Mouse (Mus musculus) myocyte (in vitro differentiated cells): ENCODE measurements around the gene Trip11. TPM values are rescaled to one million over a fixed set of nuclear protein-coding genes. Genes with fewer than 3 reads are reported as not detected.

ENCODE experiments used
- H3K27me3 ChIP-seq: one replicate; pipeline ENCODE4 v1.6.1; 2011; ENCODE audit not compliant: control insufficient read depth, insufficient read depth, insufficient read length
- H3K36me3 ChIP-seq: one replicate; pipeline ENCODE4 v1.6.1; 2011; ENCODE audit not compliant: control insufficient read depth, insufficient read depth
- H3K4me2 ChIP-seq: one replicate; pipeline ENCODE4 v1.6.1; 2011; ENCODE audit warnings: low read depth, control low read depth
- H3K4me3 ChIP-seq: one replicate; pipeline ENCODE4 v1.5.1; 2011; ENCODE audit warnings: mild to moderate bottlenecking, control low read depth, moderate library complexity
- H3K79me2 ChIP-seq: one replicate; pipeline ENCODE4 v1.6.1; 2011; ENCODE audit not compliant: control insufficient read depth, insufficient read depth
- H3ac ChIP-seq: one replicate; pipeline ENCODE4 v1.6.1; 2011; ENCODE audit not compliant: control insufficient read depth, insufficient read length
- CEBPB ChIP-seq: IDR thresholded peaks from 2 replicates; pipeline ENCODE4 v1.6.1; 2011; ENCODE audit warnings: mild to moderate bottlenecking, moderate library complexity; ENCODE audit not compliant: poor library complexity, insufficient read depth, severe bottlenecking
- E2F4 ChIP-seq: IDR thresholded peaks from one replicate; pipeline ENCODE4 v1.6.1; 2011; ENCODE audit warnings: mild to moderate bottlenecking, control low read depth, moderate library complexity; ENCODE audit not compliant: insufficient read depth
- MAX ChIP-seq: IDR thresholded peaks from one replicate; pipeline ENCODE4 v1.6.1; 2011; ENCODE audit warnings: low read depth, mild to moderate bottlenecking, control low read depth
- MYOD1 ChIP-seq, 3 experiments: IDR thresholded peaks; one replicate each; pipeline ENCODE4 v1.6.1; 2011; ENCODE audit warnings: control low read depth in 2 of 3, low read depth in 2 of 3, mild to moderate bottlenecking in 2 of 3, moderate library complexity in 1 of 3; ENCODE audit not compliant: insufficient read length in 2 of 3, control insufficient read depth in 1 of 3
- MYOG ChIP-seq, 3 experiments: IDR thresholded peaks; one replicate each; pipeline ENCODE4 v1.6.1; 2011; ENCODE audit warnings: control low read depth in 2 of 3, low read depth in 2 of 3, mild to moderate bottlenecking in 2 of 3; ENCODE audit not compliant: insufficient read length in 2 of 3, control insufficient read depth in 1 of 3, insufficient read depth in 1 of 3
- POLR2A ChIP-seq: IDR thresholded peaks from one replicate; pipeline ENCODE4 v1.6.1; 2011; ENCODE audit warnings: low read depth, mild to moderate bottlenecking, control low read depth, moderate library complexity; ENCODE audit not compliant: insufficient read length
- POLR2AphosphoS2 ChIP-seq: IDR thresholded peaks from one replicate; pipeline ENCODE4 v1.6.1; 2011; ENCODE audit warnings: low read depth, control low read depth; ENCODE audit not compliant: insufficient read length
- REST ChIP-seq: IDR thresholded peaks from one replicate; pipeline ENCODE4 v1.6.1; 2011; ENCODE audit warnings: mild to moderate bottlenecking, control low read depth, moderate library complexity; ENCODE audit not compliant: insufficient read depth, insufficient read length
- SRF ChIP-seq: IDR thresholded peaks from one replicate; pipeline ENCODE4 v1.6.1; 2011; ENCODE audit warnings: low read depth; ENCODE audit not compliant: control insufficient read depth, insufficient read length
- TCF12 ChIP-seq: IDR thresholded peaks from one replicate; pipeline ENCODE4 v1.6.1; 2011; ENCODE audit warnings: mild to moderate bottlenecking, control low read depth; ENCODE audit not compliant: poor library complexity, insufficient read depth, severe bottlenecking
- TCF3 ChIP-seq: IDR thresholded peaks from one replicate; pipeline ENCODE4 v1.6.1; 2011; ENCODE audit warnings: low read depth, control low read depth; ENCODE audit not compliant: insufficient read length
- USF1 ChIP-seq: IDR thresholded peaks from one replicate; pipeline ENCODE4 v1.6.1; 2011; ENCODE audit warnings: low read depth, mild to moderate bottlenecking, control low read depth, moderate library complexity
- polyA plus RNA-seq: library from polyadenylated mRNA; unstranded; fragments of >200 nt; fragmentation: generic; extraction: Trizol; gene quantifications from one replicate; pipeline ENCODE4 v1.2.1, GENCODE M21; 2012; ENCODE audit warnings: missing spikeins

Gene Trip11
- polyA plus RNA-seq, 1 experiment = 3.0 TPM

DNA sequence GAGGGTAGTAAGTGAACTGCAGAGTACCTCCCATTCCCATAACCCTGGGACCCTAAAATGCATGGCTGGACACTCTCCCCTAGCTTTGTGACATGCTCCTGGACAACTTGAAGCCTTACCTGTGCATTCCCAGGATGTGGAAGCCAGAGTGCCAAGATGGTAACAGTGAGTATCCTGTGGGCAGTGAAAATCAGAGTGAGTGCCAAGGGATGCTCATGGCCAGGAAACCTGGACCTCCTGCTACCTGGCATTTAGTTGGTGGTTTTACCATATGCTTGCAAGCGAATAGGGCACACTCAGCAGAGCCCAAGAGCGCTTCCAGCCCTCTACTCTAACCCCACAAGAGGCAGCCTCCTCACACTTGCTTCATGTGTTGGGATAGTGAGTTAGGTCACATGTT is 98.6 kb downstream of the Trip11 start:
- no peak overlapping the region for H3K4me3 ChIP-seq
- H3ac ChIP-seq = no peak overlapping the region
- H3K27me3 ChIP-seq = no peaks in the 10 kb centered on the region
- TF ChIP-seq USF1 (no peak), POLR2A (no peak)
- no peak overlapping the region for H3K4me2 ChIP-seq
- H3K79me2 ChIP-seq = no peaks in the 10 kb centered on the region
- H3K36me3 ChIP-seq = no peaks in the 10 kb centered on the region

DNA sequence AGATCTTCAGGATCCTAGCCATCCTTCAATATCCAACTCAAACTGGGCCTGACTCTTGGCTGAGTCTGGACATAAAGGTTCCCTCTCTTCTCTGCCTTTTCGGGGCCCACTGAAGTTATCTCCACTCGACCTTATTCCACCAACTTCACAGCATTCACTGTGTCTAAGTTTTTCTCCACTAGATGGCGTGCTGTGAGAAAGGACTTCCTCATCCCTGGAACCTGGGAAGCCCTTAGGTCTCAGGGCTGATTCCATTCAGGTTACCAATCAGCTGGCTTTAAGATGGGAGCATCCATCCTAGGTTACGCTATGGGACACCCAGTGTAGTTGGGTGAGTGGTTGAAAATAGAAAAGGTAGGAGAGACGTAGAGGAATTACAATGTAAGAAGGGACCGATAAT is 101.9 kb downstream of the Trip11 start:
- H3K4me2 ChIP-seq = no peak overlapping the region
- no peaks in the 10 kb centered on the region for H3K36me3 ChIP-seq
- no peaks in the 10 kb centered on the region for H3K27me3 ChIP-seq
- H3ac ChIP-seq = no peak overlapping the region
- no peak for TF ChIP-seq TCF3
- TF ChIP-seq POLR2A = no peak
- TF ChIP-seq MYOG (IDR thresholded peaks at IDR 0.05; ENCODE audit: control insufficient read depth in 1 of 3, insufficient read depth in 1 of 3, insufficient read length in 2 of 3, low read depth in 2 of 3) = no peak
- TF ChIP-seq POLR2AphosphoS2 = no peak
- no peak for TF ChIP-seq SRF
- TF ChIP-seq MYOD1 (IDR thresholded peaks at IDR 0.05; ENCODE audit: control insufficient read depth in 1 of 3, insufficient read length in 2 of 3, low read depth in 2 of 3) = no peak
- no peak for TF ChIP-seq REST
- TF ChIP-seq E2F4 = no peak
- no peak for TF ChIP-seq MAX
- no peak for TF ChIP-seq TCF12
- no peak for TF ChIP-seq USF1
- TF ChIP-seq CEBPB = no peak
- no peaks in the 10 kb centered on the region for H3K79me2 ChIP-seq
- H3K4me3 ChIP-seq = no peak overlapping the region

DNA sequence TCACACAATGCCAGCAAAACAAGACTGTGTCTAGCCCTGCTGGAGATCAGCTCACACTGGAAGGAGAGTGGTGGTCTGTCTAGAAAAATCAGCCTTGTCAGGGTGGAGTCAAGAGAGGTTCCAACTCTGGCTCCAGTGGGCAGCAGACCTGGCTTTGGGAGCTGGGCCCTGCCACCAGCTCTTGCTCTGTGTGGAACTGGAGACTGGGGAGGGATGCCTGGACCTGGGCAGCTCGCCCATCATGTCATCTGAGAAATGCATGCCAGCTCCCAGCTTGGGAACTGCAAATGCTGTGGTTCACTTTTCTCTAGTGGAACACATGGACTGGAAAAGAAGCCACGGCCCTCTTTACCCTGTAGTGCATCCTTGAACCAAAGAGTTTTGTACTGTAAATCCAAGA is 102.6 kb downstream of the Trip11 start:
- H3K4me3 ChIP-seq = no peak overlapping the region
- H3K27me3 ChIP-seq = no peaks in the 10 kb centered on the region
- no peak overlapping the region for H3K4me2 ChIP-seq
- H3K36me3 ChIP-seq = no peaks in the 10 kb centered on the region
- no peaks in the 10 kb centered on the region for H3K79me2 ChIP-seq
- no peak for TF ChIP-seq MAX
- TF ChIP-seq SRF = no peak
- TF ChIP-seq POLR2AphosphoS2 = no peak
- no peak for TF ChIP-seq REST
- no peak for TF ChIP-seq MYOG (IDR thresholded peaks at IDR 0.05; ENCODE audit: control insufficient read depth in 1 of 3, insufficient read depth in 1 of 3, insufficient read length in 2 of 3, low read depth in 2 of 3)
- no peak for TF ChIP-seq POLR2A
- TF ChIP-seq TCF3 = no peak
- TF ChIP-seq CEBPB = no peak
- TF ChIP-seq USF1 = no peak
- TF ChIP-seq TCF12 = no peak
- no peak for TF ChIP-seq E2F4
- no peak for TF ChIP-seq MYOD1 (IDR thresholded peaks at IDR 0.05; ENCODE audit: control insufficient read depth in 1 of 3, insufficient read length in 2 of 3, low read depth in 2 of 3)
- no peak overlapping the region for H3ac ChIP-seq

DNA sequence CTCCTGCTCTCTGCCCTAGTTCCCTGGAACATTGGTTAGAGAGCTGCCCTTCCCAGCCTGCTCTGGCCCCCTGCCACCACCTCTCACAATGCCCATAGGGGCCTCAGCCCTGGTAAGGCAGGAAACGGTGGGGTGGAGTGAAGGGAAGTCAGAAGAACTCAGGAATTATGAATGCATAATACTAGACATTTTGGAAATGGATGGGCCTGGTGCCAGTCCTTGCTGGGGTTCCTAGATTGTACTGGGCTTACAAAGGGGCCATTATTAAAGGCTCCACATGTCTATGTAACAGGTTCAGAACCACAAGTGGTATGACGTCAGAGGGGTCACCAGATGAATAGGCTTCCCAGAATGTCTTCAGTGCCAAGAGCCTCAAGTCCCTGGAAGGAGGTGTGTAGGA is 105.7 kb downstream of the Trip11 start:
- Histone ChIP-seq H3K79me2 (no peaks in the 10 kb centered on the region), H3K27me3 (no peaks in the 10 kb centered on the region), H3K4me2 (no peak overlapping the region), H3K4me3 (no peak overlapping the region), H3K36me3 (no peaks in the 10 kb centered on the region), H3ac (no peak overlapping the region)
- TF ChIP-seq POLR2AphosphoS2 (no peak), SRF (no peak), MYOG (IDR thresholded peaks at IDR 0.05; ENCODE audit: control insufficient read depth in 1 of 3, insufficient read depth in 1 of 3, insufficient read length in 2 of 3, low read depth in 2 of 3) (no peak), USF1 (no peak), E2F4 (no peak), POLR2A (no peak), REST (no peak), MYOD1 (IDR thresholded peaks at IDR 0.05; ENCODE audit: control insufficient read depth in 1 of 3, insufficient read length in 2 of 3, low read depth in 2 of 3) (no peak), CEBPB (no peak), MAX (no peak), TCF12 (no peak), TCF3 (no peak)

DNA sequence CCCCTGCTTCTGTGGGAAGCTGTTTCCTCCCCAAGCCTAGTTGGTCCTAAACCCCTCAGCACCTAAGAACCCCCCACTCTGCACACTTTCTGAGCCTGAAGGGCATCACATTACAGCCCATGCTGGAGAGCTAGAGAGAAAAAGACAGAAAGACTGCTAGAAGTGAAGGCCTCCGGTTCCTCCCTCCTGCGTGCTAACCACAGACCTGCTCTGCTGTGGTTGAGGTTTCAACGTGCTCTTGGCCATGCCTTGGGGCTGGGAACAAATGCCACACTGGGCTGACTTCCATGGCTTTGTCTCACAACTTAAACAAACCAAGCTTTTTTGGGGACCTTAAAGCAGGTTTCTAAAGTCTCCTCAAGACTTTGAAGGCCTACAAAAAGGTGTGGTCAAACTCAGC is 110.6 kb downstream of the Trip11 start:
- H3K79me2 ChIP-seq = no peaks in the 10 kb centered on the region
- no peak overlapping the region for H3K4me2 ChIP-seq
- TF ChIP-seq USF1 (no peak), TCF12 (no peak), TCF3 (no peak), CEBPB (no peak), REST (no peak), MYOG (IDR thresholded peaks at IDR 0.05; ENCODE audit: control insufficient read depth in 1 of 3, insufficient read depth in 1 of 3, insufficient read length in 2 of 3, low read depth in 2 of 3) (no peak), SRF (no peak), E2F4 (no peak), MYOD1 (IDR thresholded peaks at IDR 0.05; ENCODE audit: control insufficient read depth in 1 of 3, insufficient read length in 2 of 3, low read depth in 2 of 3) (no peak), POLR2AphosphoS2 (no peak), POLR2A (no peak), MAX (no peak)

More for the DNA sequence above, 110.6 kb downstream of the Trip11 start:
- Histone ChIP-seq H3K4me3 (no peak overlapping the region), H3ac (no peak overlapping the region), H3K36me3 (no peaks in the 10 kb centered on the region), H3K27me3 (no peaks in the 10 kb centered on the region)
